Mouse (Mus musculus) heart, adult 10 weeks (tissue): Measurements from ENCODE around the gene Zfp512. TPM values are rescaled to one million over a fixed set of nuclear protein-coding genes. Genes with fewer than 3 reads are reported as not detected.

ENCODE experiments used
- polyA plus RNA-seq: library from polyadenylated mRNA; stranded (reverse); fragments of 350-450 nt; fragmentation: Illumina TruSeq; extraction: RNeasy Lipid Tissue Mini Kit (QIAGEN cat#74804); gene quantifications from one replicate; pipeline ENCODE4 v1.2.3, GENCODE M21; 2014; ENCODE audit warnings: low read depth, low replicate concordance

Zfp512 gene
- polyA plus RNA-seq: 21.4 TPM

DNA sequence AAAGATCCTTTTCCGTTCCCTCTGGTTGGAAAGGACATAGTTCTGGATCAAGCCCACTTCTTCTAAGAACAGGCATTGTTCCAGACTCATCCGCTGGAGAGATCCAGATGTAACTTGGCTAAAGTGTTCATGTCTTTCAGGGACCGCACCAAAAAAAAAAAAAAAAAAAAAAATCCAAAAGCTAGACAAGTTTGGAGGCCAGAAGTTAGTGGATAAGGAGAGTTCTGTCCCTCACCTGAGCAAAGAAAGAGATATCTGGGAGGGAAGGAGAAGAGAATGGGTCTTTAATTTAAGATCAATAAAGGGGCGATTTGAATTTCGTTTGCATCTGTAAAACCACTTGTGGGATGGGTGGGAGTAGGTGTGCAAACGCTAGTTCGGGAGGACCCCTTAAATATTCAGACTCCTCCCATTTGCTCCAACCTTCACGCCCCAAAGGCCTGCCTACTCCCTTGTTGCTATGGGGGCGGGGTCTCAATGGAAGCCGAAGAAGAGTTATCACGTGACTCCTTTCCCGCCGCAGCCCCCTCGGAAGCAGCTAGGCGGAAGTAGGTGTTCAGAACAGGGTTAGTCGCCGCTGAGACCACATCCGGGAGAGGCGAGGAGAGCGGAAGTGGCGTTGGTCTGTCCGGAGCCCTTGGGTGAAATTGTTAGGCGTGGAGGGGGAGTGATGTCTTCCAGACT is at the start of gene Zfp512:
Zfp512 (plus strand) TSS at position 554 of the 684 bp plus-strand sequence.

DNA sequence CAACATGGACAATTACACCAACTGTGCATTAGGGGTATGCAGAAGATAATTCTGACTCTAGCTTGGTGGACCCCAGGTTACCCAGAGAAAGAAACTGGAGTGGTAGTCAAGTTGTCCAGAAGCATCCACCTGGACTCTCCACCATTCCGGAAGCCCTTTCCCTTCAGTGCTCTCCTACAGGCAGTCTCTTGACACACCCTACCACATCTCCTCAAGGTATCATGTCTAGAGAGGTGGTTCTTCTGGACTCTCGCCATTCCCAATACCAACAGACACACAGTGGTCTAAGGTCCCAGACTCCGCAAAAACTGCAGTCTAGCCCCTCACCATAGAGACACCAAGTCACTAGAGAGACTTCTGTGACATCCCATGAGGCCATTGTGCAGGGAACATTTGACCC is 33.2 kb downstream of the Zfp512 start, which contains the start of gene 4930548H24Rik:
4930548H24Rik (plus strand) TSS at position 301 of the 400 bp plus-strand sequence.

DNA sequence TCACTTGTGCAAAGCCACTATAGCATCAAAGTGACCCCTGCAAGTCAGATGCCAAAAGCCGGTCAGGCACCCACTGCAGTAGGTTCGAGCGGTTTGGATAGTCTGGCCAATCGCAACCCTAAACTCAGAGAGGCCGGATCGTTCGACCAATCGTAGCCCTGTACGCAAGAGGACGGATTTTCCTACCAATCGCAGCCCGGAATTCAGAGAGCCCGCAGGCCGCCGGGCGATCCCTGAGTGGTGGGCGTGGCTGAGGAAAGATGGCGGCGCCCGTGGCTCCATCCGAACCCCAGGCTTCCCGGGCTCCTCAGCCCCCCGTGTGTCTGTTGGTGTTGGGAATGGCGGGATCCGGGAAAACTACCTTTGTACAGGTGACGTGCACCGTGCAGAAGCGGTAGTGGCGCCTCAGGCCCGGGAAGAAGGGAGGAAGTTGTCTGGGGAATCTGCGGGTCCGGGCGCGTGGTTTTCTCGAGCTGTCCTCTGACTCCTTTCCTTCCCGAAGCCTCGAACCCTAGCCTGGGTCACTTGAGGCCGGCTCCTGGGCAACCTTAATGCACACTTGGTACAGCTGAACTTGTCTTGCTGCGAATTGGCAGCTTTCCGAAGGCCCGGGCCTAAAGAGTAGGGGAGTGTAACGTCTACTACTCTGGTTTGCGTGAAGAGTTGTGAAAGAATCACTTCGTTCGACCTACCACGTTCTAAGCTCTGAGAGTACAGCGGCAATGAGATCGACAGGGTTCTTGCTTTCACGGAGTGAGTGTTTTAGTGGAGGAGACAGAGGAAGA is 42.5 kb downstream of the Zfp512 start, which contains the start of gene Gpn1:
Gpn1 (plus strand) TSS at position 229 of the 785 bp plus-strand sequence.

DNA sequence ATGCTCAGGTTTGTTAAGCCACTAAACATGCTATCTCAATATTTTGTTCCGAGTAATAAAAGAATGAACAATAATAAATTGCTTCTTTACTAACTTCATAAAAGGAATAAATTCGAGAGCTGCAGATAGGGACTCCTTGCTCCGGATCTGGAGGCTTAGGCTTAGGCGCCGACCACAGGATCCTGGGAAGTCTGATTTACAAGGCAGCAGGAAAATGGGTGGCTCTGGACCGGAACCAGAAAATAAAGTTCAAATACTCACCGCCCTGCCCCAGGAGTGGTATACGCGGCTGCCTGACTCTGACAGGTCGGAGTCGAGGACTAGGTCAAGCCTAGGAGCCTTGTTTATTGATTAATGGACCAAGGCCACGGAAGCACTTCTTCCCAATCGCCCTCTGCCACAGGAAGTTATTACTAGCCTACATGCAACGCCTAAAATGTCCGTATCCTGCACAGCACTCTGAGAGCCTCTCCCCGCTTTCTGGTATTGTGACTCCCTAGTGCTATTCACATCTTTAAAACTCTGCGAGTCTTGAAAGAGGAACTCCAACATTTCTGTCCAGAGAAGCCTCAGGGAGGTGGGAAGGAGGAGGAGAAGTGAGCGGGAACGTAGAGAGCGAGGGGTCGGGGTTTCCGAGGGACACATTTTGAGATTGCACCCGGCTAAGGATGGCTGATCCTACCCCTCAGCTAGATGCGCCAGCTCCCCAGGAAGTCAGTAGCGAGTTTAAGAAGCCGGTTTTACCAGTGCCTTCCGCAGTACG is 74.3 kb downstream of the Zfp512 start, which contains the start of gene Slc4a1ap:
Slc4a1ap (plus strand) TSS at position 642 of the 763 bp plus-strand sequence.

GRCm38 (mm10) chr5:31527707-31528106 is 75.5 kb downstream of the Zfp512 start, which contains the start of gene Supt7l:
Supt7l (minus strand) TSS chr5:31527807.

Other genes starting within 250 kb of the Zfp512 start
- 53.4 TPM for gene Ppm1g, start 231.7 kb upstream of the Zfp512 start, polyA plus RNA-seq
- 106 TPM for gene Nrbp1, start 211.6 kb upstream of the Zfp512 start, polyA plus RNA-seq
- gene Gm9970, start 211.2 kb upstream of the Zfp512 start, polyA plus RNA-seq: not detected
- gene Krtcap3, start 200.7 kb upstream of the Zfp512 start, polyA plus RNA-seq: 3.0 TPM
- gene Ift172, start 161.3 kb upstream of the Zfp512 start, polyA plus RNA-seq: 35.3 TPM
- 7.4 TPM for gene Fndc4, start 156.4 kb upstream of the Zfp512 start, polyA plus RNA-seq
- gene Gckr, start 155.0 kb upstream of the Zfp512 start, polyA plus RNA-seq: not detected
- not detected for gene 4930548H24Rik, start 33.3 kb downstream of the Zfp512 start, polyA plus RNA-seq
- gene Gpn1, start 42.3 kb downstream of the Zfp512 start, polyA plus RNA-seq: 17.2 TPM
- gene Slc4a1ap, start 74.6 kb downstream of the Zfp512 start, polyA plus RNA-seq: 22.8 TPM
- gene Supt7l, start 75.4 kb downstream of the Zfp512 start, polyA plus RNA-seq: 12.4 TPM
- gene Mrpl33, start 144.5 kb downstream of the Zfp512 start, polyA plus RNA-seq: 268 TPM
- 3.5 TPM for gene Rbks, start 245.2 kb downstream of the Zfp512 start, polyA plus RNA-seq
- gene Babam2, start 245.3 kb downstream of the Zfp512 start, polyA plus RNA-seq: 30.7 TPM